Mouse (Mus musculus): ENCODE results near the gene Slc25a45. TPM values are rescaled to one million over a fixed set of nuclear protein-coding genes. Genes with fewer than 3 reads are reported as not detected.

Slc25a45 gene
- polyA plus RNA-seq, 2 experiments from 2014 or later = 43.3 to 60.2 TPM

DNA sequence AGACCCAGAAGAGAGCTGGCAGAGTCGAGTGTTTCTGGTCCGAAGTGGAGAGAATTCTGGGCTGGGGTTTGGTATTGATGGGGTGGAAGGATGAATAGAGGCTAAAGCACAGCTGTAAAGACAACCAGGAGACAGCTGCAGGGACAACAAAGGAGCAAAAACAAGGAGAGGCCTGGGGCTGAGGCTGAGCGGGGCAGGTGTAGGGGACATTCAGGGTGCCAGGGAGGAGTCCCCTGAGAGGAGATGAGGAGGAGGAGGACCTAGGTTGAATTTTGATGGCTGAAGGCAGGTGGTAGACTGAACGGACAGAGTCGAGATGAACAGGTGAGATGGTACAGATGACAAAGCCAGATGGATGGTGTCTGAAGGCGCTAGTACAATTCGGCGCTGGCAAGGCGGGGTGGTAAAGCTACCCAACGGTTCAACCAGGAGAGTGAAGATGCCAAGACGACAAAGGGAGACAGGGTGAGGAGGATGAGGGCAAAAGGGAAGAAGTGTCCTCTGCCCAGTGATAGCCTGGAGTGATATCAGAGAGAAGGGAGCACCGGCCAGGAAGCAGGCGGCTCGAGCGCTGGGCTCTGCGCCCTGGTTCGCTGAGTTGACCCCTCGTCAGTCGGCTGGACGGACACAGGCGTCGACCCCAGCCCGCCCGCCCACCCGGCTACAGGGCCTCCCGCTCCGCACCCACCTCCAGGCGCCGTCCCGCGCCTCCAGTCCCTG lies 15.8 kb downstream of the Slc25a45 start:
- no peak for ATAC-seq

DNA sequence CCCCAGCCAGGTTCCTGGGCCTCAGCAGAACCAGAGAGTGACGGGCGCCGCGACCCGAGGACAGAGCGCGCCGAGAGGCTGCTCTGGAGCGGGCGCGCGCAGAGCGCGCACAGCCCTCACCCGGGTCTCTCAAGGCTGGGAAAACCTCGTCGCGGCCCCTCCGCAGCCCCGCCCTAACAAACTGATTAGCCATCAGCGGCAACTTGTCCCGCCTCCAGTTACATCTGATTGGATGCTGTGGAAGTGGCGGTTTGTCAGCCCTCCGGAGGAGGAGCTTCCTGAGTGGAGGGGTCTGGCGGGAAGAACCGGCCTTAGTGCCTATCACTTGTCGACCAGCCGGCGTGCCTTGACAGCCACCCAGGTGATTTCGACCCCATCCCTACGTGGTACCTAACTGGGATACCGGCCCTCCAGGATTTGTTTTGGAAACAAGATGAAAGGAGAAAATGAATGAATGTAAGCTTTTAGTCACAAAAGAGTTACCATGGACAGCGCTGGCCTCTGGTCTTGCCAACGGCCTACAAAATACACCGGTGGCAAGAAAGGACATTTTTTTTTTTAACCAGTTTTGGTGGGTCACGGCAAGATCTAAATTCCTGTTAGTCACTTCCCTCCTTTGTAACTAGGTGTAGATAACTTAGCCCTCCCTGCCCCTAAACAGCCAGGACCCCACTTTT lies 16.5 kb downstream of the Slc25a45 start, which contains the start of gene Tigd3:
TSS of gene Tigd3 (minus strand) at position 148 of the 677 bp plus-strand sequence.
- ATAC-seq = peak; percentile 95

DNA sequence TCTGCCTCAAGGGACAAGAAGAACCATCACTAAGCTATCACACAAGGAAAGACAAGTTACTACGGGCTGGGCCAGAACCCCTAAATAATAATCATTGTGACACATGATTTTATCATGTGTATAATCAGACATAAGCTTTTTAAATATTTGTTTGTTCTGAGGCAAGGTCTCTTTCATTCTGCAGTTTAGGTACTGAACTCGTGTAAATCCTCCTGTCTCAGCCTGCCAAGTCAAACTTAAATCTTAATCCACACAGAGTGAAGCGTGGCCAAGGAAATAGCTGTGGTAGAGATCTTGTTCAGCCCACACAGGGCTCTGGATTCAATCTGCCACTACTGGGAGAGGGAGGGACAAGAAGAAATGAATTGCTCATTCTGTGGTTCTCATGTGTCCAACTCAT lies 29.7 kb downstream of the Slc25a45 start:
- no peak for ATAC-seq

DNA sequence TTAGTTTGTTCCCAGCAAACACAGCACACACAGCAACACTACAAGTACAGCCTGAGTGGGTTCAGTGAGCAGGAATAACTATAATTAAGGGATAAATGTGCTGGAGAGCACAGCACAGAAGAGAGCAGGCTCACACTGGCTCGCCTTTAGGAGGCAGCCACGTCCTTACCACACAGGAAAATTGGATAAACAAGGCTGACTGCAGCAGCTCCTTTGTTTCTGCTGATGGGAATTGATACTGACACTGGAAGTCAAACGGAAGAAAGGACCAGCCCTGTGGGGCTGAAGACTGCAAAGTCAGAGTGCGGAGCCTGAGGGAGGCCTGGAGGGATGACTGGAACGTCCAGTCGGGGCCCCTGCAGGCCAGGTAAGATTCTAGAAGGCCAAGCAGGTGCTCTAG lies 32.6 kb downstream of the Slc25a45 start:
- ATAC-seq = no peak

DNA sequence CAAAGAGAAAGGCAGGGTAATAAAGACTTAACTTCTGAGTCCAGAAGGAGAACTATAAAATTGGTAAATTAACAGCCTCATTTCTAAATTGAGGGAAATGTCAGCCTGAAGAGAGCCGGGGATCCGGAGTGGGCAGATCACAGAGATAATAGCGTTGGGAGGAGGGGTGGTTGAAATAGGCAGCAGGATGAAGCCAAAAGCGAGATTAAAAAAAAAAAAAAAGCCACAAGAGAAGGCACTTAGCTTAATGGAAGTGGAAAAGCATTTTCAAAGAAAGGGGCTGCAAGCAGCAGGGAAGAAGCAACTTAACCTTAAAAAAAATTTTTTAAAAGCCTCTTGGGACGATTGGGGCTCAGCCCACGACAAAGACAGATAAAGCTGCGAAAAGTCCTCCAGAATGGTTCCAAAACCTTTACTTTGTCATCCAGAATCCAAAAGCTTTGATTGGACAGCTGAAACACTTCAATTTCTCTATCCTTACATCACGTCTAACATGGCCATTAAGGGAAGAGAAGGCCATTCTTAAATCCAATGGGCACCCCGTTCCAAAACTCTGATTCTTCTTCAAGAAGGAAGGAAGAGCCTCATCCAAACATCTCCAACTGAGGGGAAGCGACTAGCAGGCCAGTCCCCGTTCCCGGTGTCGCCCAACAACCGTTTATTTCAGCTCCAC lies 34.0 kb downstream of the Slc25a45 start:
- ATAC-seq = no peak

DNA sequence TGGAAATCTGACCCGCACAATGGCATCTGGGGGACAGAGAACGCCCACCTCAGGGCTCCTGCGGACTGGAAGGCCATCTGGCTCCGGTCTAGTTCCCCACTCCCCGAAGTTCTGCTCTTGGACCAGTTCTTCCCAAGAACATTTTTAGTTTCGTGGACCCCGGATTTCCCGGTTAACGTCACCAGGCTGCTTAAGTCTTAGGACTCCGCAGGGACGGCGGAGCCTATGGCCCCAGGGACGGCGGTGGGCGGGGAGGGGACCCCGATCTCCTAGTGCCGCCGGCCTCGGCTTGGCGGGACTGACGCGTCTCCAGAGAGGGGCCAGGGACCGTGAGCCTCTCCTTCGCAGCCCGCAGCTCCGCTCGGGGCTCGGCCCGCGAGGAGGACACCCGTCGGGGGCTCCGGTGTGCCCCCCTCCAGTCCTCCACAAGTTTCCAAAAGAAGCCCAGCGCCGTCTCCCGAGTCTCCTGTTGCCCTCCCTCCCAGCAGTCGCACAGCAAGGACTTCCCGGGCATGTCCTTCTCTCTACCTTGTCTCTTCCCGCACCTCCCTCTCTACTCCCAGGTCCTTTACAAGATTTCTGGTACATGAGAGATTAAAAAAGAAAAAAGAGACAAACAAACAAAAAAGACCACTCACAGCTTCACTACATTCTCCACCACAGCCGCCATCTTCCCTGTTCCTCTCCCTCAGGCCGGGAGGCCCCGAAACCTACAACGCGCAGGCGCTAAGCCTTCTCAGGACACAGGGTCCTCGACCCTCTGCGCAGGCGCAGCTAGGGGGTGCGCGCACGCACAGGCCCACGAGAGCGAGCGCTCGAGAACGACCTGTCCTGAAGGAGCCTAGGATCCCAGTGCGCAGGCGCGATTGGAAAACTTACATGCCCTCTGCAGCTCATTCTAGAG lies 34.7 kb downstream of the Slc25a45 start:
- ATAC-seq = peak; percentile 89

DNA sequence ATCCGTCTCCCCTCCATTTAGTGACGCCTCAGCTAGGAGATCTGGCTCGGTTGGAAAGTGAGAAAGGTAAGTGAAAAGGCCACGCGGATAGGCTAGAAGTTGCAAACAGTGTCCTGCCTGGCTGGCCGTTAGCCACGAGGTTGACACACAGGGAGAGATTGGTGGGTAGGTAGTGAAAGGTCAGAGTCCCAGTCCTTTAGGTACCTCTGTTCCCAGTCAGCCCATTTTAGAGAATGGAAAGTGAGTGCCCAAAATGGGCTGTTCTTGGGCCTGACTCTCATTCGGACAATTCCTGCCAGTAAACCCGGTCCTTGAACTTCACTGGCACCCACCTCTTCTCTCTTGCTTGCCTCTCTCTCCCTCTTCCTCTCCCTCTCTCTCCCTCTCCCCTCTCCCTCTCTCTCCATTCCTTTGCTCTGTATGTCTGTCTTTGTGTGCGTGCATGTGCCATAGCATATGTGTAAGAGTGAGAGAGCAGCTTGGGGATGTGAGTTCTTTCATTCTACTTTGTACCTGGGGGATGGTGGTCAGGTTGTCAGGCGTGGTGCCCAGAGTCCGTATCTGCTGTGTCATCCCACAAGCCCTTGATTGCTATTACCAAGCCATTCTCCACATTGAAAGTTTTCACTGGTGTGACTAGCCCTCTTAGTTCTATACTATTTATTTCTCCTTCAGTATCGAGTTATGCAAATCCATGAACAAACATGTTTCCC lies 35.6 kb downstream of the Slc25a45 start, which contains the start of gene Dpf2:
TSS of gene Dpf2 (minus strand) at position 4 of the 713 bp plus-strand sequence.
- ATAC-seq = no peak

DNA sequence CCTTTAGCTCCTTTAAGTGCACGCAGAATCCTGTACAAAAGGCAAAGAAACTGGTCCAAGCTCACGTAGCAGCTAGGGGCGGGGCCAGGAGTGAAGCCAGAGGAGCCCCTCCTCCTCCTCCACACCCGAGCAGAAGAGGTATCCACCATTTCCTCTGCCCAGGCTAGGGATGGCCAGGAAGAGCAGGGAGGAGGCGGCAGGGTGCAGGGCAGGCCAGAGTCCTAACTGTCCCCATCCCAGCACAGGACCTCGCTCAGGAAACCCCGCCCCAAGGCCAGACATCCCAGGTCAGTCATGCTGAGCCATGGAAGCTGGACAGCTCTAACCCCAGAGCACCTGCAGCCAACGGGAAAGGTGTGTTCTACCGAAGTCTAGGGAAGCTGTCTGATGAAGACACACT lies 44.1 kb downstream of the Slc25a45 start:
- ATAC-seq = no peak

DNA sequence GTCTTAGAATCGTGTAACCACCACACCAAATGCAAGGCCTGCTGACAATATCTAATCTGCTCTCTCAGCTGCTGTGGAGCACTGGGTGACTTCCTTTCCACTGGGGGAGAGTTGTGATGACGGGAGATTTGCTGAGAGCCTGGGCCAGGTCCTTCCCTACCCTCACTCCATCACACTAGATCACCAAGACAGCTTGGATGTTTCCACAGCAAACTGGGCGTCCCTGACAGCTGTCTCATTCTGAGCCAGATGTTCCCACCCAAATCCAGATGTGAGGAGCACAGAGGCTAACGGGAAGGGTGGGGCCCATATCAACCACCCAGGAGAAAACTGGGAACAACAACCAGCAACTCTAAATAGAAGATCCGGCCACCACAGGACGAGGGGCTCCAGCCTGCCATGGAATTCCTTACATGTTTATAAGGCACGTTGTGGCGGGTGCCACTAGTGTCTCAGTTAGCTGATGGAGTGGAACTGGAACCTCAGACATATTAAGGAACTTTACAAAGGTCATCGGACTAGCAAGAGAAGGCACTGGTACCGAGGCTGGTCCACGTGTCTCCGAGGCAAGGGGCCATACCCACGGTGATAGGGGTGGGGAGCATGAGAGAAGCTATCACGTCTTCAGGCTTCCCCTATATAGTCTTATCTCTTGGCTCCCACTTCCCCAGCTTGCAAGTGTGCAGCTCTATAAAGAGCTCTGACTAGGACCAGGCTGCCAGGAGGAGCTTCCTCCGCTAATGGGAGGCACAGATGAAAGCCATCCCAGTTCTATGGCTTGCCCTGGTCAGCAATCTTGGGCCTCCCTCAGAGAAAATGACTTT lies 44.7 kb downstream of the Slc25a45 start:
- ATAC-seq = no peak

DNA sequence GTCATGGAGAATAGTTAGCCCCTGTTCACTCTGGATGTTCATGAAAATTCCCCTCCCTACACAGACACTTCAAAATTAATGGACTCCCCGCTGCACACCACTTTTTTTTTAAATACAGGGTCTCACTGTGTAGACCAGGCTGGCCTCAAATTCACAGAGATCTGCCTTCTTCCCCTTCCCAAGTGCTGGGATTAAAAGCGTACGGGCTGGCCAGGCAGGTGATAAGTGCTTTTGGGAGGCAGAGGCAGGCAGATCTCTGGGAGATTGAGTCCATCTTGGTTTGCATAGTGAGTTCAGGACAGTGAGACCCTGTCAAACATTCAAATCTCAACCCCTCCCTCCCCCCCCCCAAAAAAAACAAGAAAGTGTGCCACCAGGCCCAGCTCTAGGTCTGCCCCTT lies 45.4 kb downstream of the Slc25a45 start:
- ATAC-seq = no peak

DNA sequence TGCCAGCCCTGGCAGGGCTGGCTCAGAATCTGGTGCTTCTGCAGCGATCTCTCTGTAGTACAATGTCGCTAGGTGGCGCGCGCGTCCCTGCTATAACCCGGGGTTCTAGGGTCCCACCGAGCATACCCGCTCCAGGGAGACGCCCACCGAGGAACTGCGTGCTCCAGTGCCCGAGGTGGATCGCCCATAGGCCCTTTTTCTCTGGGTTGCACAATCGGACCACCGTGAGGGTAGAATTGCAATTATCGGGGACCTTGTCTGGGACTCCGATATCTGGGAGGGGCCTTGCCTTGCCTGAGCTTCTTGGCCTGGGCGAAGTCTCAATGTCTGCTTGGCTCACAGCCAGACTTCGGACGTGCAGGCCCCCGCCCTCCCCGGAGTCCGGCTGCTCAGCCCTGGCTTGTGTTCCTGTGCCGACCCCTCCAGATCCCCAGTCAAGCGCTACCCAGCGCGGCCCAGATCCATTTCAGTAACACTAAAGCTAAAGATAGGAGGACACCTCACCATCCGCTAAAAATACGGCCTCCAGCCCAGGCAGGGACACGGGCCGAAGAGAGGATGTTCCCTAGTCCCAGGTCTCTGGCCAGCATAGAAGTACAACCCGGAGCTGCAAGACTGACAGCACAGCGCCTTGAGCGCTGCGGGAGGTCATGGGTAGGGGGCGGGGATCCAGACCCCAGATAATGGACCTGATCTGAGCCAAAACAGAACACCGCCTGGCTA lies 46.5 kb downstream of the Slc25a45 start:
- ATAC-seq = peak; percentile 40

DNA sequence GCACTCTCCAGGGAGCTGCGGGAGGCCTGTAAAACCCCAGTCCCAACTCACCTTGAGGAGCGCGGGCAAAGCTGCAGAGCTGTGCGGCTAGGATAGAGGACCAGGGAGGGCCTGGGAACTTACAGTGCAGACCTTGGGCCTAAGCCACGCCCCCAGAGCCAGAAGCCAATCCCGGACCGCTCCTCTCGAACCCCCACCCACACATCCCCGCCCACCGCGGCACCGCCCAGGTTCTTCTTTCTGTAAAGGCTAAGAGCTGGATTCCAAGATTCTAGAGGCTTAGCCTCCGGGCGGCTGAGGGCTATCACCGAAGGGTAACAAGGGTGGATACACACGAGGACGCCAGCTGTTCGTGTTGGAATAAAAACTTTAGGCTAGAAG lies 47.1 kb downstream of the Slc25a45 start, which contains the start of gene Cdc42ep2:
TSS of gene Cdc42ep2 (minus strand) at position 104 of the 381 bp plus-strand sequence.
- ATAC-seq = peak; percentile 87

DNA sequence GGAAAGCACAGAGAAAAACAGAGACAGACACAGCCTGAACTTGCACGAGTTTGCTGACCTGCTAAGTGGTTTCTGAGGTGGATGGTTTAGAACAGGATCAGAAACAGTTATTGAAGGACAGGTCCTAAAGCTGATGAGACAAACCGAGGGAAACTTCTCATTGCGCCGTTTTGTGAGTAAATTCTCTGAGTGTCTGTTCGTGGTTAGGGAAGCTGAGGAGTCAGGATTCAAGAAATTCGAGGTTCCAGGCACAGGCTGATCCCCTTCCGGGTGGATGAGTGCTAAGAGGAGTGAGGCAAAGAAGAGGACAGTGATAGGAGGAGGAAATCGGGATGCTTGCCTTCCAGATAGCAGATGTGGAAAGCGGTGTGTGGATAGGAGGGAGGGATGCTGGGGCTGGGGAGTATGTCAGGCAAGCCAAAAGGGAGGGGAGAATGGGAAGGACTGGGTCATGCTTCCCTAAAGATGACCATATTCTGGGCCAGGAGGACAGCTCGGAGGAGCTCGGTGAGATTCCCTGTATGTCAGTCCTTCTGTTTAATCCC lies 47.8 kb downstream of the Slc25a45 start:
- no peak for ATAC-seq

DNA sequence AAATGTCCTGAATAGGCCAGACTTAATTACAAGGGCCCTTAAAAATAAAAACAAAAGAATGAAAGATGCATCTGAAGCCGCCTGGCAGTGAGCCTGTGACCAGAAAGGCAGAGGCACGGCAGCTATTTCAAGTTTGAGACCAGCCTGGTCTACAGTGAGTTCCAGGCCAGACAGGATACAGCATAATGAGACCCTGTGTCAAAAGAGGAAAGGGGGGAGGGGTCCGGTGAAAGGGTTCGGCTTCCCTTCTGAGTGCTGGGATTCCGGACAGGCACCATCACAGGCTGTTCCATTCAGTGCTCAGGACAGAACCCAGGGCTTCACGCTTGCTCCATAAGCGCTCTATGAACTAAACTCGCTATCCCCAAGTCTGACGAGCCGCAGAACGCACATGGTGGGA lies 49.4 kb downstream of the Slc25a45 start:
- no peak for ATAC-seq

DNA sequence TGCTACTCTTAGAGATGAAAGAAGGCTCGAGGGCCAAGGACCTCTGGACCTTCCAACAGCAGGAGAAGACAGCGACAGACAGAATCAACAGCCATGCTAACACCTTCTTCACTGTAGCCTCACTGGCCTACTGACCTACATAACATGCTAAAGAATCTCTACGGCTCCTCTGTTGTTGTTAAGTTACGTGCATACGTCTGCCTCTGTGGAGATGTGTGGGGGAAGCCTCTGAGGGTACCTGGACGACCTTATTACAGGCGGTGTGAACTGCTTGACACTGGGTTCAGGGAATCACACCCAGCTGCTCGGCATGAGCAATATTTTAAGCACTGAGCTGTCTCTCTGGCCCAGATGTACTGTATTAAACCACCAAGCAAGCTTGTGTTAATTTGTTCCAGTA lies 49.9 kb downstream of the Slc25a45 start:
- no peak for ATAC-seq

DNA sequence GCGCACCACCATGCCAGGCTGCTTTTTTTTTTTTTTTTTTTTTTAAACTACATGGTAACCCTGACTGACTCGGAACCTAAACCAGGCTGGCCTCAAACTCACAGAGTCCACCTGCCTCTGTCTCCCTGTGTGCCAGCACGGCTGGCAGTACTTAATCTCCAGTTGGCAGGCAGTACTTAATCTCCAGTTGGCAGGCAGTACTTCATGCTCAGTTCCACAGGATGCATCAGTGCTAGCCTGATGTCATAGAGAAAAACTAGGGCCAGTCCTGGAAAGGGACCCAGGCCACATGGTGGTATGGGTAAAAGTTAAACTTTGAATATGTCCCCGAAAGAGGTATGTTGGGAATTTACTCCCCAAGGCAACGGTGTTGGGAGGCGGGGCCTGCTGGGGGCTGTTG lies 50.5 kb downstream of the Slc25a45 start:
- no peak for ATAC-seq

DNA sequence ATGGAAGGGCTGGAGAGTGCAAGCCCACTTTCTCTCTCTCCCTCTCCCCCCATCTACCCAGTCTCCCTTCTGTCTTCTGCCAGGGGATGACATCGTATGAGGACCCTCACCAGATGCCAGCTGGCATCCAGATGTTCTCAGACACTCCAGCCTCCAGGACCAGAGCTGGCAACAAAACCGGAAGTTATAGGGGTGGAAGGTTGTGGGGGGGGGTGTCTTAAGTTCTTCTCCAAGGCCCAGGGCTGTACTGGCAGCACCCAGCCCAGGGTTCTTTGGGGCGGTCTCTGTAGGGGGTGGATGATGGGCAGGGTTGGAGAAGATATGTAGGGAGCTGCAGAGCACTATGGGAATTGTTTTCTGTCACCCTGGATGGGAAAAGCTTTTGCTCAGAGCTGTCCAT lies 50.9 kb downstream of the Slc25a45 start:
- ATAC-seq = no peak

DNA sequence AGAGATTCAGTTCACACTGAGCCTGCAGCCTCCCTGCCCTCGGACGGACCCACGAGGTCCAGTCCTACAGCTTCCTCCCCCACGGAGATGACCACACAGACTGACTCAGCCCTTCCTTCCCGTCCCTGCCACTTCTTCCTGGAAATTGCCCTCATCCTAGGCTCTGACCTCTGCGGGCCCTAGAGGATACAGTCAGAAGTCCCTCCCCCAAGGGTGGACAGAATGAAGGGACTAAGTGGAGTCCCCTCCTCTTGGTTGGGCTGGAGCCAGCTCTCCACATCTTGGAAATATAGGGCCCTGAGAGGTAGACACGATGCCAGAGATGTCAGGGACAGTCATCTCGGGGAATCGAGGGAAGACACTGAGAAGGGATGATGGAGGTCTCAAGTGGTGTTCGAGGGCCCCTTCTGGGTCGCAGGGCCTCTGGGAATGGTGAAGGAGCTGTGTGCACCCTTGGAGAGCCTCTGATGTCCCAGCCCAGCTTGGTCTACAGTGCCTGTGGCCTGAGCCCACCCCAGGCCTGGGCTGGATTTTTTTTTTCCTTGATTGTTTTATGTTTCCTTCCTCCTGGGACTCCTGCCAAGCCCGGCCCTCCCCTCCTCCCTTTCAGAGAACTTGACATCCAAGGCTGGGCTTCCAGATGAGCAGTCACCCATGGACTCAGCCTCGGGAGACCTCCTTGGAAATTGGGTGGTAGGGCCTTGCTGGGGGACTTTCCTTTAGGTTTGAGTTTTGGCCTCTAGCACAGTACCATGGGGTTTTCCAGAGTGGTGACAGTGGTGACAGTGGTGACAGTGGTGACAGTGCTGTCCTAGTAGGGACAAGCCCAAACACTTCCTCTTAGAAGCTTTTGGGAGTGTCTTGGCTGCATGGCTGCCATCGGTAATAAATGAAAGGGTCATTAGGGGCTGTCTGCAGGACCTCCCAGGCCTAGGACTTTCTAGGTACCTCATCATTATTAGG lies 52.3 kb downstream of the Slc25a45 start:
- ATAC-seq = no peak

DNA sequence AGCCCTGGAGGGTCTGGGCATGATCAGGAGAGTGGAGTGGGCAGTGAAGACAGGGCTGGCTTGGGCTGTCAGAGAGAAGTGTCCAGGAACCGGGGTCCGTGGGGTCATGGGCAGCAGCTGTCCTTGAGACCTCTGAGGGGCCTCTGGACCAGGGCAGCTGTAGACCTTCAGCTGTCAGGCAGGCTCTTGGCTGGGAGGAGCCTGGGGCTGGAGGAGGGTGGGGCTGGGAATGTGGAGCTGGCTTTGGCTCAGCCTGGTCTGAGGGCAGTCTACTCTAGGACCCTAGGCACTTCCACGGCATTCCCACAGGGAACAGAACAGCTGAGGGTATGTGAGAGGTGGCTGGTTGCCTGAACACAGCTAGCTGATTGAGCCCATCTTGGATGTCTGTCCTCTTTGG lies 57.7 kb downstream of the Slc25a45 start:
- no peak for ATAC-seq
